Mouse (Mus musculus): ENCODE measurements around the gene Rnpep. TPM values are rescaled to one million over a fixed set of nuclear protein-coding genes. Genes with fewer than 3 reads are reported as not detected.
"Not testable (repeated sequence)": the region's sequence is repeated elsewhere in the genome, so short reads cannot be mapped to it uniquely, and the experiment has no call there.

Gene Rnpep
- total and polyA plus RNA-seq, 3 experiments = 72.6 to 118 (median 73.8) TPM

DNA sequence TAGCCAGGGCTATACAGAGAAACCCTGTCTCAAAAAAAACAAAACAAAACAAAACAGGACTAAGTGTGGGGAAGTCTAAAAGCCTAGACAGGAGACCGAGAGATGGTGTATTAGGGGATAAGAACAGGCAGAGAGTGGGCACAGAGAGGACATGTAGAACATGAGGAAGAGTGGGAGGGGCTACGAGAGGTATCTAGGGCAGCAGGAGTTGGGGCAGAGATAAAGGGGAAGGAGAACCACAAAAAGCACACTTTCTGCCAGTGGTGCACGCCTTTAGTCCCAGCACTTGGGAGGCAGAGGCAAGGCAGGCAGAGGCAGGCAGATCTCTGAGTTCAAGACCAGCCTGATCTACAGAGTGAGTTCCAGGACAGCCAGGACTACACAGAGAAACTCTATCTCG is 43.7 kb downstream of the Rnpep start:
- H3K36me3 ChIP-seq (replicated peaks in 1 of 2; ENCODE audit: control insufficient read depth in 1 of 2, insufficient read depth in 1 of 2, low read length in 1 of 2); H3K27me3 ChIP-seq (replicated peaks); DNase-seq (ENCODE audit: extremely low read depth); H3K4me2 ChIP-seq (ENCODE audit: insufficient read depth, low read depth, poor library complexity, severe bottlenecking); in situ Hi-C loops (cut with MboI; ENCODE audit: low pct_ligation_motif_present, low pct_unique_long_range_greater_than_20kb, low sequenced_read_pairs); H3K9ac ChIP-seq (ENCODE audit: insufficient read depth, low read depth); H3K4me3 ChIP-seq (replicated peaks in 1 of 3; ENCODE audit: low read depth in 2 of 3, low read length in 2 of 3, poor library complexity in 1 of 3); H3K9me3 ChIP-seq (replicated peaks; ENCODE audit: low read length); dilution Hi-C loops (cut with MboI; ENCODE audit: extremely low pct_ligation_motif_present, extremely low pct_unique_long_range_greater_than_20kb, low sequenced_read_pairs); H3K79me2 ChIP-seq (replicated peaks; ENCODE audit: control insufficient read depth, extremely low read depth, insufficient read depth, poor library complexity, severe bottlenecking); H3K27ac ChIP-seq (ENCODE audit: insufficient read depth, low read depth): not testable (repeated sequence)
- peaks cover 8 to 12% of the 10 kb centered on the region in 2 experiments; a peak in 3 of 4 replicates for H3K4me1 ChIP-seq (ENCODE audit: control insufficient read depth in 1 of 2, insufficient read depth in 2 of 2)
- peak; percentile 49; the same call in 1 of the 2 replicates for TF ChIP-seq TBP (conservative IDR thresholded peaks at IDR 0.05; ENCODE audit: low read depth, low read length)

DNA sequence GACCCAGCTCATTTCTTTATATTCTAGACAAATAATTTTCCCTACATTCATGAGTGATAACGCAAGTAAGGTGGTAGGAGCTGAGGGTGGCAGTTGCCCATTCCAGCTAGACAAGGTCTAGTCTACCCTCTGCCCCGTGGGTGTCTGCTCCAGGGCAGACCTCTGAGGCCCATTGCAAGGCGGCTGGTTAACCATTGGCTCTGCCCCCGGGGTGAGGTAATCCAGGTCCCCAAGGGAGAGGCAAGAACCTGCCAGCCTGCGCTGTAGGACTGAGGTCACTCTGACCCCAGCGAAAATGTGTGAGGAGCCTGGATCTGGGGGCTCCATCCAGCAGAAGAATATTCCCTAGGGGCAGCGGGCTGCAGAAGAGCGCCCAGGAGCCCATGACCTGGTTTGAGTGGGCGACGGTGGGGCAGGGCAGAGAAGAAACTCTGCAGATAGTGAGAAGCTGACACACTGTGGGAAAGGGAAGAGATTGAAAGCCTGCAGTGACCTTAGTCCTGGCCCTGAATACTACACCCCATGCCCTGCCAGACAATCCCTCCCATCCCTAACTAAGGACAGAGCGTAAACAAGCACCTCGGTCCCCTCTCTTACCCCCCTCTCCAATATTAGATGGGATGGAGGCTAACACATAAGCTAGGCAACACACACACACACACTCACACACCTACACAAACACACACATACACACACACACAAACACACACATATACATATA is 46.6 kb downstream of the Rnpep start:
- Histone ChIP-seq H3K4me2 (ENCODE audit: insufficient read depth, low read depth, poor library complexity, severe bottlenecking) (no peak overlapping the region), H3K4me1 (ENCODE audit: control insufficient read depth in 1 of 2, insufficient read depth in 2 of 2) (peaks cover 8 to 12% of the 10 kb centered on the region in 2 experiments; a peak in 3 of 4 replicates), H3K4me3 (replicated peaks in 1 of 3; ENCODE audit: low read depth in 2 of 3, low read length in 2 of 3, poor library complexity in 1 of 3) (no peak overlapping the region), H3K36me3 (replicated peaks in 1 of 2; ENCODE audit: control insufficient read depth in 1 of 2, insufficient read depth in 1 of 2, low read length in 1 of 2) (no peaks in the 10 kb centered on the region), H3K27ac (ENCODE audit: insufficient read depth, low read depth) (no peak overlapping the region), H3K9me3 (replicated peaks; ENCODE audit: low read length) (no peaks in the 10 kb centered on the region), H3K27me3 (replicated peaks) (no peaks in the 10 kb centered on the region), H3K79me2 (replicated peaks; ENCODE audit: control insufficient read depth, extremely low read depth, insufficient read depth, poor library complexity, severe bottlenecking) (no peaks in the 10 kb centered on the region), H3K9ac (ENCODE audit: insufficient read depth, low read depth) (no peak overlapping the region)
- dilution Hi-C loops (cut with MboI; ENCODE audit: extremely low pct_ligation_motif_present, extremely low pct_unique_long_range_greater_than_20kb, low sequenced_read_pairs) (no loop called here), in situ Hi-C loops (cut with MboI; ENCODE audit: low pct_ligation_motif_present, low pct_unique_long_range_greater_than_20kb, low sequenced_read_pairs) (no loop called here)
- DNase-seq (ENCODE audit: extremely low read depth) = no peak
- no peak for TF ChIP-seq CTCF (conservative IDR thresholded peaks at IDR 0.05 in 1 of 2, IDR thresholded peaks at IDR 0.05 in 1 of 2; ENCODE audit: low read depth in 2 of 2, low read length in 2 of 2)
- TF ChIP-seq UBTF (IDR thresholded peaks at IDR 0.05; ENCODE audit: low read depth, low read length) = no peak
- TF ChIP-seq ETS1 (conservative IDR thresholded peaks at IDR 0.05; ENCODE audit: low read depth, low read length) = no peak
- TF ChIP-seq MXI1 (IDR thresholded peaks at IDR 0.05; ENCODE audit: low read depth, low read length) = no peak
- no peak for TF ChIP-seq POLR2A (IDR thresholded peaks at IDR 0.05; ENCODE audit: low read depth, low read length)

DNA sequence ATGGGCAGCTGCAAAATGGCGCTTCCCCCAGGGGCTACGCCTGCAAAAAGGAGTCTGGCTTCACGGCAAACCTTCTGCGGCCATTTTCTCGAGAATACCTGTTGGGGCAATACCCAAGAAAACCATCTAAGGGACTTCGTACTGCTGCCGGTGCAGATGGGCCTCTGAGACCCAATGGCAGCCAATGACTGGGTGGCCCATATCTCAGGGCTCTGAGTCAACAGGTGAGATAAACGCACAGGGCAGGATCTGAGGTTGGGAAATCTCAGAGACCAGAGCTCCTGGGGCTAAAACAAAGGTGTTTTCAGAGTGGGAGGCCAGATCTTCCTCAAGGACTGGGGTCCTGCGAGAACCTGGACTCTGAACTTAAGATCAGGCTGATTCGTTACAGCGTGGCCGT is 49.1 kb downstream of the Rnpep start:
- Histone ChIP-seq H3K36me3 (replicated peaks in 1 of 2; ENCODE audit: control insufficient read depth in 1 of 2, insufficient read depth in 1 of 2, low read length in 1 of 2) (no peaks in the 10 kb centered on the region), H3K4me3 (replicated peaks in 1 of 3; ENCODE audit: low read depth in 2 of 3, low read length in 2 of 3, poor library complexity in 1 of 3) (no peak overlapping the region), H3K79me2 (replicated peaks; ENCODE audit: control insufficient read depth, extremely low read depth, insufficient read depth, poor library complexity, severe bottlenecking) (no peaks in the 10 kb centered on the region), H3K9me3 (replicated peaks; ENCODE audit: low read length) (no peaks in the 10 kb centered on the region), H3K27ac (ENCODE audit: insufficient read depth, low read depth) (no peak overlapping the region), H3K27me3 (replicated peaks) (no peaks in the 10 kb centered on the region), H3K4me1 (ENCODE audit: control insufficient read depth in 1 of 2, insufficient read depth in 2 of 2) (peaks cover 8% of the 10 kb centered on the region in 2 experiments; a peak in 3 of 4 replicates), H3K4me2 (ENCODE audit: insufficient read depth, low read depth, poor library complexity, severe bottlenecking) (no peak overlapping the region), H3K9ac (ENCODE audit: insufficient read depth, low read depth) (no peak overlapping the region)
- in situ Hi-C loops (cut with MboI; ENCODE audit: low pct_ligation_motif_present, low pct_unique_long_range_greater_than_20kb, low sequenced_read_pairs) (no loop called here), dilution Hi-C loops (cut with MboI; ENCODE audit: extremely low pct_ligation_motif_present, extremely low pct_unique_long_range_greater_than_20kb, low sequenced_read_pairs) (no loop called here)
- TF ChIP-seq EP300 (IDR thresholded peaks at IDR 0.05; ENCODE audit: low read length) (no peak), ZC3H11A (IDR thresholded peaks at IDR 0.05; ENCODE audit: low read depth, low read length) (no peak)
- no peak for DNase-seq (ENCODE audit: extremely low read depth)

All from CH12.LX (cell line).